Mouse (Mus musculus) splenic B cell, adult 2 months (primary cell): ENCODE measurements around the gene Polr1d.

ENCODE experiments used
- DNase-seq: peaks from one replicate; pipeline ENCODE4 v3.0.0-alpha.2; 2011; ENCODE audit warnings: low read depth, low spot score
- H3K27me3 ChIP-seq: 2 replicates; pipeline ENCODE4 v1.6.1; 2012; ENCODE audit warnings: mild to moderate bottlenecking, low read length, moderate library complexity, mixed read lengths; ENCODE audit not compliant: control insufficient read depth, poor library complexity, insufficient read depth, severe bottlenecking
- H3K36me3 ChIP-seq: 2 replicates; pipeline ENCODE4 v1.6.1; 2012; ENCODE audit warnings: mild to moderate bottlenecking, low read length, moderate library complexity, mixed read lengths; ENCODE audit not compliant: control insufficient read depth, poor library complexity, insufficient read depth, severe bottlenecking

Polr1d gene

DNA sequence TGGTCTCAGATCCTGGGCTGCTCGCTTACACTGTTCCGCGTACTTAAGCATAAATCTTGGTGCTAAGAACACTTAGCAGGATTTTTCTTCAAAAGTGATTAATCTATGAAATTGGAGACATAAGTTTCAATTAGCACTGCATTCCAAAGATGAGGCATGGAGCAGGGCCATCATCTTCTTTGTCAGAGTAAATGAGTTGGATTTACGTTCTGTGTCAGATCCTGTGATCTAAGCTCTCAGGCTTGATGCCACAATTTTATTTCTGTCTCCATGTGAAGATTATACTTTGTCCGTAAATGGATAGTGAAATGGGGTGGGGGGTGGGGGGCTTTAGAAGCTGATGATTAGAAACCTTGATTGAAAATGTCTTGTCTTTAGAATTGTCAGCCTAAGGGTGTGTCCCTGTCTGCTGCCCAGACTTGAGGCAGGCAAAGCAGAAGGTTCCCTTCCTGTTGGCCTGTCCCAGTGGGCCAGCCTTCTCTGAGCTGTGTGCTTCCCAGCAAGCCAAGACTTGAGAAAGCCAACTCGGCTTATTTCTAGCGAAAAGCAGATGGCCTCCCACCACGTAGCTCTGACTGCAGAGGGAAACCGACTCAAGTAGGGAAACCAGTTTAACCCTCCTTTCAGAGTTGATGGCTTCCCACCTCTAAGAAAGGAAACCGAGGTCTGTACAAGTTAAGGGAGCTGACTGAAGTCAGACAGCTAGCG, 13.6 kb downstream of the Polr1d start:
- no peak for DNase-seq
- Histone ChIP-seq H3K36me3 (no peaks in the 10 kb centered on the region), H3K27me3 (no peaks in the 10 kb centered on the region)

DNA sequence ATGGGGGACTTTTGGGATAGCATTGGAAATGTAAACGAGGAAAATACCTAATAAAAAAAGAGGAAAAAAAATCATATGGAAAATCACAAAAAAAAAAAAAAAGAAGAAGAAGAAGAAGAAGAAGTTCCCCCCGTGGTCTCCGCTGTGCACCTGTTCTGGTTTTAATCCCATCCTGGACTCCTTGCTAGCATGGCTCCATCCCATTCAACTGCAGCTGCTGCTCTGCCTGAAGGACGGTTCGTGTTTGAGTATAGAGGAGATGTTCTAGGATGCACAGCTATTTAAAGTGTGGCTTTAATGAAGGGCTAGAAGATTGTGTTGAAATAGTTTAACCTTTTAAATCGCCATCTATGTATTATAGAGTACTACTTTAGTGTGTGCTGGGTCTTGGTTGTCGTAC, 15.6 kb downstream of the Polr1d start:
- Histone ChIP-seq H3K36me3 (0 out of 2 replicates have a peak, but pooled peaks cover 1% of the 10 kb centered on the region), H3K27me3 (no peaks in the 10 kb centered on the region)
- DNase-seq = no peak

DNA sequence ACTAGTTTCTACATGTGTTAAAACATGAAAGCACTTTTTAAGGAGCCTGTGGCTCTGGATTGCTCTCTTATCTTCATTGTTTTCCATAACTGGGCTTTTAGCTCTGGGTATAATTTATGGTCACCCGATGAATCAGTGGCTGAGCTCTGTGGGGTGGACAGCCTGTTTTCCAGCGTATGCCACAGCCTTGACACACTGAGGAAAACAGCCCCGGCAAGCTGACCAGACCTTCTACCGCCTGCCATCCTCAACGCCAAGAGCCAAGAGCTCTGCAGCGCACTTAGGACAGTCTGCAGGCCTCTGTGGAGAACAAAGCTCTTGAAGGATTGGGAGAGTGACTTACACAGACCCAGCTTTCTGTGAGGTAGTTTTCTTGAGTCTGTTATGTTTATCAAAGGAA, 17.4 kb downstream of the Polr1d start:
- no peaks in the 10 kb centered on the region for H3K27me3 ChIP-seq
- H3K36me3 ChIP-seq = 0 out of 2 replicates have a peak, but pooled peaks cover 1% of the 10 kb centered on the region
- no peak for DNase-seq

DNA sequence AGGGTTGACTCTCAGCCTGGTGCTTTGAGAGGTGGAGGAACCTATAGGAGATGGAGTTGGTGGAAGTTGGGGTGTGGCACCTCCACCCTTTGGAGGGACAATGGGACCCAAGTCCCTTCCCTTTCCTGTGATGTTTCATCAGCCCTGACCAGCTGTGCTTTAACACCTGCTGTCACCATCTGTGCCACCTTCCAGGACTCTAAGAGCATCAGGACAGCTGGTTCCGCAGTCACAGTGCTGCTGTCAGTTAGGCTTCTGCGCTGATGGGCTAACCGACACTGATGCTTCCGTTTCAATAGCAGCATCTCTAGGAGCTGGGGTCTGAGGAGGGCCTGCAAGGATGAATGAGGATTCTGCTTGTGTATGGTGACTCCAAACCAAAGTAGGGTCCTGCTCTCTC, 19.7 kb downstream of the Polr1d start:
- no peak for DNase-seq
- Histone ChIP-seq H3K27me3 (no peaks in the 10 kb centered on the region), H3K36me3 (peaks cover 3% of the 10 kb centered on the region; the same call in 1 of the 2 replicates)

DNA sequence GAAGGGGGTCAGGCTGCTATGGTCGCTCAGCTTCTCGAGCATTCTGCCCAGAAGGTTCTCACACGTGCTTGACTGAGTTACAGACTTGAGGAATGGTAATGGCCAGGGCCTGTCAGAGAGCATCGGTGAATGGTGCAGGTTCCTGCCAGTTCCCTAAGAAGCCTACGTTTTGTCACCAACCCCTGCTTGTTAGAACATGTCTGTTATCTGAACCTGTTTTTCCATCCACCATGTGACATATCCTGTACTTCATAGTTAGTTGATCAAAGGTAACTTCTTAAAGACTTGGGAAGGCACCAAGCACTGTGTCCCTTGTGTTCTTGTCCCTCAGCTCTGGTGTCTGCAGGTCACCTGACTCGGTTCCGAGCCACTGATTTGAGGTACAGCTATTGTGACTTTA, 21.8 kb downstream of the Polr1d start:
- no peak for DNase-seq
- no peaks in the 10 kb centered on the region for H3K27me3 ChIP-seq

DNA sequence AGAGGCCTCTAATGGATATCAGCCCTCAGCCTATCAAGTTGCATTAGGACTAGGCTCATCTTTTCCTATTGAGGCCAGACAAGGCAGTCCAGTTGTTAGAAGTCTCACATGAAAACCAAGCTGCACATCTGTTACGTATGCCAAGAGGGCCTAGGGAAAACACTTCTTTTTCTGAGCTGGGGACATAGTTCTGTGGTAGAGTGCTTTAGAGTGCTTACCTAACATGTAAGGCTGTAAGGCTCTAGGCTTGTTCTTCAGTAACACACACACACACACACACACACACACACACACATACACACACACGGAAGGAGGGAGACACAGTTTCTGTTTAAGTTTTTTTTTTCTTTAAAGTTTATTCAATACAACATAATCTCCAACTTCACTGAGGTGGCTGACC, 23.3 kb downstream of the Polr1d start:
- Histone ChIP-seq H3K27me3 (no peaks in the 10 kb centered on the region), H3K36me3 (peaks cover 7% of the 10 kb centered on the region; the same call in 1 of the 2 replicates)
- DNase-seq = no peak

More for the DNA sequence above, 21.8 kb downstream of the Polr1d start:
- peaks cover 7% of the 10 kb centered on the region; the same call in 1 of the 2 replicates for H3K36me3 ChIP-seq

DNA sequence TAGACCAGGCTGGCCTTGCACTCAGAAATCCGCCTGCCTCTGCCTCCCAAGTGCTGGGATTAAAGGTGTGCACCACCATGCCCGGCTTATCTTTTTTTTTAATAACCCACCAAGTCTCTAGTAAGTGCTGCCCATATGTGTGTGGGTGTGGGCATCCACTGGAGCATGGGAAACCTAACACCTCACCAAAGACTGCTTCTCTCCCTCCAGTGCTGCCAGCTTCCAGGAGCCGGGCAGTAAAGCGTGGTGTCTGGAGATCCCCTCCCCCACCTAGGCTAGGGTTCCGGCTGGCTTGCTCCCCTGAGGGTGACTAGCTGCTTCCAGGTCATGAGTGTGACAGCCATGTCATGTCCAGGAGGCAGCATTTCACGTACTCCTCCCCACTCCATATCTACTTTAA, 25.4 kb downstream of the Polr1d start:
- Histone ChIP-seq H3K27me3 (no peaks in the 10 kb centered on the region), H3K36me3 (peaks cover 6% of the 10 kb centered on the region; the same call in 1 of the 2 replicates)
- DNase-seq = no peak

DNA sequence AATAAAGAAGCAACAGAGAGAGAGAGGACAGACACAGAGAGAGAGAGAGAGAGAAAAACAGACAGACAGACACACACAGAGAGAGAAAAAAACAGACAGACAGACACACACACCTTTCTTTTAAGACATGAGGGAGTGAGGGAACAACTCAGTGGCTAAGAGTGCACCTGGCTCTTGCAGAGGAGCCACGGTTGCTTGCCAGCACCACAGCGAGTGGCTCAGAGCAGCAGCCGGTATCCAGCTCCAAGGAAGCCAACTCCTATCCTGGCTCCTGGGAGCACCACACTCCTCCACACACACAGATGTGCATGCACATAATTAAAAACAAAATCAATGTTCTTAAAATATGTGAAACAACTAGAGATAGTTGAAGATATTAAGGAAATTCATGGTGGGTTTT, 30.4 kb downstream of the Polr1d start:
- no peak for DNase-seq
- no peaks in the 10 kb centered on the region for H3K27me3 ChIP-seq
- no peaks in the 10 kb centered on the region for H3K36me3 ChIP-seq

DNA sequence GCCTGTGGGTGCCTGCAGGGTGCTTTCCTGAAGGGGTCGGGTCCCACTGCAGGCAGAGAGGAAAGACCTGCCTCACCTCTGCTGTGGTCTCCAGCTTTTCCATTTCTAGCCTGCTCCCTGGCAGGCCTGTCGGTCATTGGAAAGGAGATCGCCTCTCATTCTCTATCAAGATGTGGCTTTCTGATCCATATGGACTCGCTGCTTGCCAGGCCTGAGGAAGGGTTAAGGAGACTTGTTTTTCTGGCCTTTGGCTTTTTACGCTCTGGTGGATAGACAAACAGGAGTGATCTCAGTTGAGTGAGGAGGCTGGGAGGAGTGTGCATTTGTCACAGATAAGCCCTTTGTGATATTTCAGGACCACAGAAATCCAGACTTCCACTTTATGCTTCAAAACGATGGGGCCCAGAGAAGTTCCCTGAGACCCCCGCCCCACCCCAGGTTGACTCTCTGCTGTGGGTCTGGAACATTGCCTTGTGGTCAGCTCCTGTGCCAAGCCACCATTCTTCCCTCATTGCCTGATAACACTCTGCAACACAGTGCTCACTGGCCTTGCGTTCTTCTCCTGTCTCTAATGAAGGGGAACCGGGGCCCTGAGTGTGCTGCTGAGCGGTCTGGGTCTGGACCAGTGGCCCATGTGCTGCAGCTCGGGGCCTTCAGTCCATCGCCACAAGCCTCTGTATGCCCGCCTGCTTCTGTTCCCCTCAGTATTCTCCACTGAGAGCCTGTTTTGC, 32.2 kb downstream of the Polr1d start:
- H3K36me3 ChIP-seq = no peaks in the 10 kb centered on the region
- no peak for DNase-seq

DNA sequence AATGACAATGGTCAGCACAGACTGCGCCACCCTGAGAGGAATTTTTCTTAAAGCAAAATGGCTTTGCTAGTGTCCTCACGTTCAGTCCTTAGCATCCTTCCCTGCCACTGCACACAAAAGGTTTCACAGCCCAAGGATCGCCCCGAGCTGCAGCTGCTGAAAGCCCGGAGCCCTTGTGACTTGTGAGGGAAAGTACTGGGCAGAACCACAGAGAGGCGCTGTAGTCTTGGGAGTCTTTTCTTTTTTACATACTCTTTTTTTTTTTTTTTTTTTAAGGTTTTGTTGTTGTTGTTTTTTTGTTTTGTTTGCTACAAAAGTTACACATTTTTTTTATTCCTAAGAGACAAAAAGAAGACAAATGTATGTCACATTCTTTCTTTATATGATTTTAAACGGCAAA, 37.9 kb downstream of the Polr1d start:
- Histone ChIP-seq H3K27me3 (no peaks in the 10 kb centered on the region), H3K36me3 (no peaks in the 10 kb centered on the region)
- no peak for DNase-seq

More for the DNA sequence above, 32.2 kb downstream of the Polr1d start:
- H3K27me3 ChIP-seq = no peaks in the 10 kb centered on the region

DNA sequence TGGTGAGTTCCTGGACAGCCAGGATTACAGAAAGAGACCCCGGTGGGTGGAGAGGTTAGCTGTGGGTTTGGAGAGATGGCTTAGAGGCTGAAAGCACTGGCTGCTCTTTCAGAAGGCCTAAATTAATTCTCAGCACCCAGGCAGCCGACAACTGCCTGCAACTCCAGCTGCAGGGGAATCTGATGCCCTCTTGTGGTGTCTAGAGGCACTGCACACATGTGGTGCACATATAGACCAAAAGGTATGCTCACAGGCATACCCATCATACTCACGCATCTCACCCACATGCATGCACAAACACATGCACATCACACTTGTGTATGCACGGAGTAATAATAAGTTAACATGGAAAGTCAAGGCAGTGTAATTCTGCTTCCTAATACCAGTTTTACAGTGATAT, 38.8 kb downstream of the Polr1d start:
- no peaks in the 10 kb centered on the region for H3K27me3 ChIP-seq
- no peaks in the 10 kb centered on the region for H3K36me3 ChIP-seq
- DNase-seq = peak; percentile 11

DNA sequence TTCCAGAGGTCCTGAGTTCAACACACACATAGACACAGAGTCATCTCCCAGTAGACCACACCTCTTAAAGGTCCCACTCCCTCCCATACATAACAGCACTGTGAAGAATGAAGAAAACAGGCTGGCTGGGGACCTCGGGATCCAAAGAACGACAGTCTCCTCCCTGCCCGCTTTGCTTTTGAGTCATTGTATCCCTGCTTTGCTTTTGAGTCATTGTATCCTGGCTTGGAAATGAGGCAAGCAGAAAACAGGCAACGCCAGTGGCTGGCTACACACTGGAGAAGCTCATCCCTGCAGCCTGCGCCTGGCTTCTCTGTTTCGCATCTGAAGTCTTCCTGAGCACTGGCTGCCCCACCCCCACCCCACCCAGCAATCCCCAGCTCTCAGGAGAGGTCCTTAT, 40.2 kb downstream of the Polr1d start:
- Histone ChIP-seq H3K36me3 (no peaks in the 10 kb centered on the region), H3K27me3 (no peaks in the 10 kb centered on the region)
- no peak for DNase-seq

DNA sequence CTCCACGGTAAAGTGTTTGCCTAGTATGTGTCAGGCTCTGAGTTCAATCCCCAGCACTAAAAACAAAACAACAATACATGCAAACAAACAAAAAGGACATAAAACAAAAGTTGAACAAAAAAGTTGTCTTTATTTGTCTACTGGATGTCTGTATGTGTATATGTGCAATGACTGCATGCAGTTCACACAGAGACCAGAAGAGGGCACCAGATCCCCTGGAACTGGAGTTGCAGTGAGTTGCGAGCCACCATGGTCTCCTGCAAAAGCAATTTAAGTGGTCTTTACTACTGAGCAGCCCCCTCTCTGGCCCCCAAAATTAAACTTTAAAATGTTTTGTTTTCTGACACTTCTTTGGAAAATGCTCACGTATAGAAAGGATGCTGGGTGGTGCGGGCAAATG, 44.3 kb downstream of the Polr1d start:
- DNase-seq = peak; percentile 13
- H3K27me3 ChIP-seq = no peaks in the 10 kb centered on the region
- no peaks in the 10 kb centered on the region for H3K36me3 ChIP-seq

DNA sequence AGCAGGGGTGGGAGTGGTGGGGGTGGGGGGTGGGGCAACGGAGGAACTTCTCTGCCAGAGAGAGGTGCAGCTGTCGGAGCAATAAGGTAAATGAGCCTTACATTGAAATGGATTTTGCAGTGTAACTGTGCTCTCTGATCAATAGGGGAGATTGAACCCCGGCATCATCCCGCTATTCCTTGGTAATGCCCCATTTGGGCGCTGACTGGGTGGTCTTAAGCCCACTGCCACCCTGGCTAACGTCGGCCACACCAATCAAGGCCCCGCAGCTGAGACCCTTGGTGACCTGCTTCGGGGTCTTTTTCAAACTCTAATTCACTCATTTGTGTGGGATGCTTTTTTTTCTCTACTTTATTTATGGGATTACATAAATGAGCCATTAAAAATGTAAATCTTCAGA, 47.9 kb downstream of the Polr1d start:
- Histone ChIP-seq H3K27me3 (no peaks in the 10 kb centered on the region), H3K36me3 (no peaks in the 10 kb centered on the region)
- DNase-seq = no peak

DNA sequence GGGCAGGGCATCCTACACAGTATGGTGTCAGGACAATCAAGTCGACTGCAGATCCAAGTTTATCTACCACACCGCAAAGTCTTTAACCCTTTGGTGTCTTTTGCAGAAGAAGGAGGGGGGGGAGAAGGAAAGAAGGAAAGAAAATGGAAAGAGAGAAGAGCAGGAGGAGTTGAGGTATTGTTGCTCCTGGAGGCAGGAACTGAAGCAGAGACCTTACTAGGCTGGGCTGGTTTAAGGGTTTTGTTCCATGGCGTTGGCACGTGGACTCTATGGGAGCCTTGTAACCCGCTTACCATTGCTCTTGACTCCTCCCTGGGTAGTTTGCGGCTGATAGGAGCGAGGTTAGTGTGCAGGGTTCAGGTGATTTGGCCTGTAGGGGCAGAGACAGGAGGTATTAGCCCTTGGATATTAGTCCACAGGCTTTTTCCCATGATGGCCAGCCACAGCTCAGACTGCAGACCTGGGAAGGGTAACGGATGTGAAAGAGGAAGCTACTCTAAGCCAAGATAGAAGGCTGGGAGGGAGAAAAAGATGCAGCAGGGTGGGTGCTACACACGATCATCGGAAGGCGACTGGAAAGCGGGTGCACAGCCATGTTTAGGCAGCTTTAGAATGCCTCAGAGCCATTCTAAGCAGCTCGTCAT, 48.8 kb downstream of the Polr1d start:
- Histone ChIP-seq H3K36me3 (no peaks in the 10 kb centered on the region), H3K27me3 (no peaks in the 10 kb centered on the region)
- DNase-seq = no peak
